Mouse (Mus musculus): ENCODE data around the gene Rad9a.

DNA sequence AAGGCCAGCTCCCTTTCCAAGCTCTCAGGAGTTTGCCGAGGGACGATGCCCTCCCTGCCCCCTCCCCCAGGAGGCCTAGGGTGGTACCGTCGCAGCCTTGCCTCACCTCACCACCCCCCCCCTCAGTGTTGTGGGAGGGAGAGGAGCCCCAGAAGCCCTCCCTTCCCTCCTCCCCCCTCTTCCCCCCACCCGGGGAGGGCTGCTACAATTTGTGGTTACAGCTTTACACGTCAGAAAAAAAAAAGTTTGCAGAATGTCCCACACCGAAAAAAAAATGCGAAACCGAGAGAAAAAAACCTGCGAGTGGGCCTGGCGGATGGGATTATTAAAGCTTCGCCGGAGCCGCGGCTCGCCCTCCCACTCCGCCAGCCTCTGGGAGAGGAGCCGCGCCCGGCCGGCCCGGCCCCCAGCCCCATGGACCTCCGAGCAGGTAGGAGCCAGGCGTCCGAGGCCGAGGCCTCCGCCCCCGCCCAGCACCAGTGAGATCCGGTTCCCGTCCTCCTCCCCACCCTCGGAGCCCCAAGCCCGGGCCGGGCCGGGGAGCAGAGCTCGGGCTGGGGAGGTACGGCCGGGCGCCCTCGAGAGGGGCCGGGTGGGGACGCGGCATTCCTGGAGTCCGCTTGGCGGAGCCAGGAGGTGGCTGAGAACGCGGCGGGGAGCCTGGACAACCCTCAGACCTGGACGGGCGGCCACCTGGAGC is 12.8 kb upstream of the Rad9a start, which contains the start of the genes Clcf1 and AC109138.7:
- TF ChIP-seq CTCF (IDR thresholded peaks at IDR 0.05; ENCODE audit: low read depth), result no peak
- TF ChIP-seq EP300 (IDR thresholded peaks at IDR 0.05; ENCODE audit: low read depth), result no peak
